Mouse (Mus musculus) spleen, adult 2 months (tissue): ENCODE measurements around the gene 1810043G02Rik.

Source experiments
- CTCF ChIP-seq: fragments of 200-500 bp; IDR thresholded peaks from 2 replicates; pipeline ENCODE4 v1.5.1; 2011; ENCODE audit warnings: mild to moderate bottlenecking, inconsistent platforms; ENCODE audit not compliant: insufficient read depth, insufficient read length, insufficient replicate concordance; ENCODE audit errors: extremely low read depth
- POLR2A ChIP-seq: fragments of 200-500 bp; IDR thresholded peaks from 2 replicates; pipeline ENCODE4 v1.6.1; 2011; ENCODE audit warnings: low read depth, low read length, inconsistent platforms

GRCm38 (mm10) chr10:77975653-77976052 is 2.7 kb upstream of the 1810043G02Rik start:
- no peak for TF ChIP-seq CTCF
- no peak for TF ChIP-seq POLR2A
